Mouse (Mus musculus) megakaryocyte, adult 5-6 weeks (primary cell): ENCODE measurements around the gene AI182371. TPM values are rescaled to one million over a fixed set of nuclear protein-coding genes. Genes with fewer than 3 reads are reported as not detected.

Experiments
- ATAC-seq: 2 replicates; pipeline ENCODE4 v1.8.0; 2016; ENCODE audit warnings: mild to moderate bottlenecking, inconsistent platforms; ENCODE audit not compliant: poor library complexity, severe bottlenecking
- total RNA-seq, 2 experiments: library from RNA; stranded (forward) in 1 of 2; stranded (reverse) in 1 of 2; fragments of 153-499, 151-499 nt in 1 of 2; fragments of 221-1000, 200-1000 nt in 1 of 2; gene quantifications; 2 replicates each; pipeline versions ENCODE4 v1.2.3 to v1.2.4; 2015 to 2017

AI182371 gene
- total RNA-seq, 2 experiments from 2014 or later = 1.3 to 1.4 TPM

DNA sequence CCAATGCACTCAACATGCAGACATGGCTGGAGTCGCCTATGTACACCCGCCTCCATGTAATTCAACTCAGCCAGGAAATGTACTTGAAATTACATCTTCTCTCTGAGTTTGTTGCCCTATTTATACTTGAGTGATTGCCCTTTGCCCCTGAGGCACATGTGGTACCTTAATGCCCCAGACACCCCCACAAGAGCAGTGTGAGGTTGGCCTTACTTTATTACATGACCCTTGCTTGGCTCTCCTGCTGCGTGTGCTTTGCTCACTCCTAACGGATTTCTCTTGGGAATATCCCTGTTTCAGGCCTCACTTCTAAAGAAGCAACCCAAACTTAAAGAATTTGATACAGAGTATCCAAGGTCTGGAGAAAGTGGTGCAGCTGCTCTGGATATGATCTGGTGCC, 31.1 kb downstream of the AI182371 start:
- no peak for ATAC-seq

- no peak for ATAC-seq
Observed at GRCm38 (mm10) chr2:35069124-35069523, 32.2 kb downstream of the AI182371 start.

GRCm38 (mm10) chr2:35067117-35067516, 34.2 kb downstream of the AI182371 start:
- no peak for ATAC-seq

GRCm38 (mm10) chr2:35066525-35067082, 34.7 kb downstream of the AI182371 start:
- no peak for ATAC-seq

GRCm38 (mm10) chr2:35063333-35064030, 37.9 kb downstream of the AI182371 start:
- ATAC-seq = no peak

DNA sequence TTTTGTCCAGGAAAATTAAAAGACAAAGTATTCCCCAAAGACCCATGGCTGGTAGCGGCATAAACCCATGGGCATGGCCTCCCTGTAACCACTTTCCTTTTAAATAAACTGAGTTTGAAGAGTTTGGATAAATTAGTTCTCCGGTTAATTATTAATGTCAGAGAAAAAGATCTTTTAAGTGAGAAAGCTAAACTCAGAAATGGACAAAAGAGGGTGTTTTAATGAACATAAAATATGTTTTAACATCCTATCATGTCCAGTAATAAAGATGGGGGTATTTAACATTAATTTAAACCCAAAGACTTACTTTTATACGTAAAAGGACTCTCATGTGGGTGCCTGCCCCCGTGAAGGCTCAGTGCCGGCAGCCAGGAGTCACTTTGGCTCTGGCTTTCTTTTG, 40.0 kb downstream of the AI182371 start, which contains the start of gene Hc:
Gene Hc (minus strand): TSS at position 101 of the 400 bp plus-strand sequence.
- no peak for ATAC-seq

- no peak for ATAC-seq
Observed at GRCm38 (mm10) chr2:35060897-35061296, 40.4 kb downstream of the AI182371 start.

DNA sequence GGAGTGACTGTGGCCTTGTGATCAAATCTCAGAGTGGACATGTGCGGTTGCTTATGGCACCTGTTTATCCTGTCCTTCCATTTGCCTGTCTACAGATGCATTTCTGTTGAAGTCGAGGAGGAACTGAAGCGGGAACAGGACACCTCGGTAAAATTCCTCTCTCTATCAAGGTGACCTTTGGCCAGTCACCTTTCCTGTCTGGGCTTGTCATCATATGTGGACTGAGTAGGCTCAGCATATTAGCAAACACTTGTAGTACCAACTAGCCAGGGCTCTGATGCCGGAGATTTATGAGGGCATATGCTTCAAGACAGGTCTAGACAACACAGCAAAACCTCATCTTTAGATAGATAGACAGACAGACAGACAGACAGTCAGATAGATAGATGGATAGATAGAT, 41.1 kb downstream of the AI182371 start:
- ATAC-seq = no peak

DNA sequence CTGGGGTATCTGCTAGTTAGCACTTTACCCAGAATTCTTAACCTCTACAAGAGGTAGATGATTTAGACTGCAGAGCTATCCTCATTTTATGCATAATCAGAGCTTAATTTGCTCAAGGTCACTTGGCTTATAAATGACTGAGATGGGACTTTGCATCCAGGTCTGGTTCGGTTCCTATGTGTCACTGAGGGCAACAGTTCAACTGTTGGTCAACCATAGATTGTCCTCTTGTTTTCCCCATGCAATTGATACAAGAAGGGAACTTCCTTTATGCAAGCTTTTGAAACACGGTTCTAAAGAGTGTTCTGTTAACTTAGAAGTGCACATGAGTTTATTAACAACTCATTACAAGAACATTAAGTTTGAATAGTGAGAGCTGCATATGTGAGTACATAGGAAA, 43.0 kb downstream of the AI182371 start:
- ATAC-seq = no peak

- ATAC-seq = no peak
Observed at GRCm38 (mm10) chr2:35057243-35057642, 44.1 kb downstream of the AI182371 start.

DNA sequence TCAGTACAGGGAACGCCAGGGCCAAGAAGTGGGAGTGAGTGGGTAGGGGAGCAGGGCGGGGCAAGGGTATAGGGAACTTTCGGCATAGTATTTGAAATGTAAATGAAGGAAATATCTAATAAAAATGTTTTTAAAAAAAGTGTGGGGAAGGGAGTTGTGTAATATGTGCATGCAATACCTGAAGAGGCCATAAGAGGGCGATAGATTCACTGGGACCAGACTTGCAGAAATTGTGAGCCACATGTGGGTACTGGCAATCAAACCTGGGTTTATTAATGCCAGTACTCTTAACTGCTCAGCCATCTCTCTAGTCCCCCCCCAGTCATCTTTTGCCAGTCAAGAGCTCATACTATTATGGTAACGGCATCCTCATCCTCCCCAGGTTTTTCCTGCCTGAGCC, 52.5 kb downstream of the AI182371 start:
- ATAC-seq = peak; percentile 79

GRCm38 (mm10) chr2:35044956-35045355, 56.4 kb downstream of the AI182371 start:
- ATAC-seq = peak; percentile 67

GRCm38 (mm10) chr2:35038580-35039375, 62.6 kb downstream of the AI182371 start:
- peak; percentile 54; the same call in 1 of the 2 replicates for ATAC-seq

Other genes starting within 250 kb of the AI182371 start
- gene Cutal, start 227.1 kb downstream of the AI182371 start, total RNA-seq (2015) = not detected in 2 replicates
- not detected in 2 replicates for gene Cutal, start 227.1 kb downstream of the AI182371 start, total RNA-seq (2017)
- 40.2 and 51.6 TPM in 2 replicates for gene Psmd5, start 226.6 kb downstream of the AI182371 start, total RNA-seq (2015)
- 17.1 and 17.8 TPM in 2 replicates for gene Psmd5, start 226.6 kb downstream of the AI182371 start, total RNA-seq (2017)
- gene Phf19, start 187.5 kb downstream of the AI182371 start, total RNA-seq (2015) = 7.2 and 9.8 TPM in 2 replicates
- 6.4 and 14.0 TPM in 2 replicates for gene Phf19, start 187.5 kb downstream of the AI182371 start, total RNA-seq (2017)
- 1.5 and 3.1 TPM in 2 replicates for gene Traf1, start 139.8 kb downstream of the AI182371 start, total RNA-seq (2015)
- 2.5 and 3.2 TPM in 2 replicates for gene Traf1, start 139.8 kb downstream of the AI182371 start, total RNA-seq (2017)
- 2.1 TPM in 1 of 2 replicates, not detected in the other for gene Hc, start 40.1 kb downstream of the AI182371 start, total RNA-seq (2015)
- gene Hc, start 40.1 kb downstream of the AI182371 start, total RNA-seq (2017) = not detected in 2 replicates
- 101 and 115 TPM in 2 replicates for gene Cntrl, start 7.9 kb upstream of the AI182371 start, total RNA-seq (2015)
- 131 and 137 TPM in 2 replicates for gene Cntrl, start 7.9 kb upstream of the AI182371 start, total RNA-seq (2017)
- 153 and 167 TPM in 2 replicates for gene Rab14, start 99.6 kb upstream of the AI182371 start, total RNA-seq (2015)
- gene Rab14, start 99.6 kb upstream of the AI182371 start, total RNA-seq (2017) = 134 and 137 TPM in 2 replicates
- gene Gsn, start 154.8 kb upstream of the AI182371 start, total RNA-seq (2015) = 54.1 and 69.6 TPM in 2 replicates
- 90.9 and 98.1 TPM in 2 replicates for gene Gsn, start 154.8 kb upstream of the AI182371 start, total RNA-seq (2017)
- gene Stom, start 235.4 kb upstream of the AI182371 start, total RNA-seq (2015) = 77.7 and 90.3 TPM in 2 replicates
- 155 and 165 TPM in 2 replicates for gene Stom, start 235.4 kb upstream of the AI182371 start, total RNA-seq (2017)